Mouse (Mus musculus) gastrocnemius, adult 2 months (tissue): Measurements from ENCODE around the gene Clec10a. TPM values are rescaled to one million over a fixed set of nuclear protein-coding genes. Genes with fewer than 3 reads are reported as not detected.

ENCODE experiments used
- DNase-seq: peaks from one replicate; pipeline ENCODE4 v3.0.0; 2022
- H3K27ac ChIP-seq: fragments of 200-600 bp; 2 replicates; pipeline ENCODE4 v1.8.1; 2022; ENCODE audit warnings: mild to moderate bottlenecking
- H3K4me3 ChIP-seq: fragments of 200-600 bp; 2 replicates; pipeline ENCODE4 v1.8.1; 2022; ENCODE audit warnings: mild to moderate bottlenecking, moderate library complexity
- CTCF ChIP-seq: fragments of 200-600 bp; IDR thresholded peaks from 2 replicates; pipeline ENCODE4 v1.8.1; 2022; ENCODE audit warnings: antibody characterized with exemption, mild to moderate bottlenecking, moderate library complexity
- intact Hi-C: fragments of 180-260 bp; cut with DNase I; formaldehyde crosslinking; loops from one replicate; pipeline ENCODE4 v1.15.1; 2025
- total RNA-seq, 2 experiments: library from RNA; stranded (reverse); gene quantifications; 2 replicates each; pipeline ENCODE4 v1.2.3; 2021

The Clec10a gene
- total RNA-seq, 2 experiments from 2014 or later, result 2.1 to 2.7 TPM

GRCm38 (mm10) chr11:70193354-70194285, 37.6 kb downstream of the Clec10a start:
- intact Hi-C loops, result no loop called here
- TF ChIP-seq CTCF, result no peak
- no peak overlapping the region for H3K4me3 ChIP-seq
- DNase-seq, result no peak
- H3K27ac ChIP-seq, result no peak overlapping the region

DNA sequence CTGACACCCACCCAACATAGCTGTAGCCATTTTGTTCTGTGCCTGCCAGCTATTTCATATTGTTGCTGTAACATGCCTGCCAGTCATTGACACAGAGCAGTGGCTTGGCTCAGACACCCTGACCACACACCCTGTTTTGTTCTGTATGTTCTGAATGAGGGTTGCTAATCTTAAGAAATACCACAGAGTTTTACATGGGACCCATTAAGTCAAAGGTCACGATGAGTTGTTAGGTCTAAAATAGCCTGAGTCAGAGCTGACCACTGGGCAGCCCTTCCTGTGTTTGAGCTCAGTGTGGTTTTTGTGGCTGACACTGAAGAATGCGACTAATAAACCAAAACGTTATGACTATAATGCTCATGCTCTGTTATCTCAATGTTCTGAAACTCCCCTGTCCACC, 42.3 kb downstream of the Clec10a start:
- no peak for DNase-seq
- Histone ChIP-seq H3K27ac (no peak overlapping the region), H3K4me3 (no peak overlapping the region)
- intact Hi-C loops, result no loop called here
- TF ChIP-seq CTCF, result no peak

DNA sequence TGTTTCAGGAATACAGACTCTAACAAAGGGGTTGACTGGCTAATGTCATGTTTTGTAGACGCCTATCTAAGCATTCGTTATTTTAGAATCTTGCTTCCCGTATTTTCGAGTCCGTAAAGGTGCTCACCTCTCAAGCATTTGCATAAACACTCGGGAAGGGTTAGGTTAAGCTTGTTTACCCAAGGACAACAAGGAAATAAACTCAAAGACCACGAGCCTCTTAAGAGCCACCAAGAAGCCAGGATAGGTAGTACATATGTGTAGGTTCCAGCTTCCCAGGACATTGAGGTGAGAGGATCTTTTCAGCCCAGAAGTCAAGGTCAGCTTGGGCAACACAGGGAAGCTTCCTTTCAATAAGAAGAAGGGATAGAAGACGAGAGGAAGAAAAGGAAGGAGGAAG, 43.1 kb downstream of the Clec10a start:
- TF ChIP-seq CTCF, result no peak
- intact Hi-C loops, result no loop called here

GRCm38 (mm10) chr11:70200036-70200608, 44.1 kb downstream of the Clec10a start:
- DNase-seq, result no peak
- intact Hi-C loops, result no loop called here
- TF ChIP-seq CTCF, result no peak
- Histone ChIP-seq H3K4me3 (no peak overlapping the region), H3K27ac (peak overlapping the region; percentile 75)

More for the DNA sequence above, 43.1 kb downstream of the Clec10a start:
- Histone ChIP-seq H3K27ac (peak overlapping the region; percentile 8; the same call in 1 of the 2 replicates), H3K4me3 (no peak overlapping the region)
- DNase-seq, result no peak

GRCm38 (mm10) chr11:70201691-70202090, 45.7 kb downstream of the Clec10a start:
- Histone ChIP-seq H3K4me3 (no peak overlapping the region), H3K27ac (peak overlapping the region; percentile 35; the same call in 1 of the 2 replicates)
- intact Hi-C loops, result no loop called here
- TF ChIP-seq CTCF, result peak; percentile 96
- DNase-seq, result peak; percentile 88

GRCm38 (mm10) chr11:70206801-70207200, 50.8 kb downstream of the Clec10a start:
- DNase-seq, result no peak
- Histone ChIP-seq H3K4me3 (no peak overlapping the region), H3K27ac (no peak overlapping the region)
- intact Hi-C loops, result no loop called here
- no peak for TF ChIP-seq CTCF

DNA sequence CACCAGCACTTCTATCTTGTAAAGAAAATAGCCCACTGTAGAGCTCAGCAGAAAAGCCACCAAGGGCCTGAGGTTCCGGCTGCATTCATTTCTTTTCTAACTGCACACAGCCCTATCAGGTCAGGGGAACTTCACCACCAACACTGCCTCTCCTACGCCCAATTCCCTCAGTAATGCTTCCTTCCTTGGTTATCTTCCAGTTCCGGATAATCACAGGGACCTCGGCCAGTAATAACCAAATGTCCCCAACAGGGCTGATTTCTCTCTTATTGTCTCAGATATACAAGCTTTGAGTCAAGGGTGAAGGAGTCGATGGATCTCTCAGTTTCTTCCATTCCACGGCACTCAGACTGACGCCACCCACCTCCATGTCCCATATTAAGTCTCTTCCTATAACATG, 51.3 kb downstream of the Clec10a start:
- intact Hi-C loops, result no loop called here
- no peak for DNase-seq

GRCm38 (mm10) chr11:70208778-70209388, 52.9 kb downstream of the Clec10a start:
- no peak overlapping the region for H3K27ac ChIP-seq
- DNase-seq, result peak; percentile 6
- TF ChIP-seq CTCF, result no peak
- no peak overlapping the region for H3K4me3 ChIP-seq
- intact Hi-C loops, result no loop called here

More for the DNA sequence above, 51.3 kb downstream of the Clec10a start:
- no peak overlapping the region for H3K27ac ChIP-seq
- no peak for TF ChIP-seq CTCF
- no peak overlapping the region for H3K4me3 ChIP-seq

DNA sequence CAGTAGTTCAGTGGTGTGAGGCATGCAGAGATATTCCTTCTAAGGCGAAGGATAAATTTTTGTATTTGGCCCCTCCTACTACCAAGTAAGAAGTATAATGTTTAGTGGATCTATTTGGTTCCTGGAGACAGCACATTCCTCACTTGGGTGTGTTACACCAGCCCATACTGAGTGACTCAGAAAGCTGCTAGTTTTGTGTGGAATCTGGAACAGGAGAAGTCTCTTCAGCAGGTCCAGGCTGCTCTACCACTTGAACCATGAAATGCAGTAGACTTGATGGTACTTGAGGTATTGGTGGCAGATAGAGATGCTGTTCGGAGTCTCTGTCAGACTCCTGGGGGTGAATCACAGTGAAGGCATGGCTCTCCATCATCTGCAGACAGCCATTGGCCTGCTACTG, 54.7 kb downstream of the Clec10a start:
- Histone ChIP-seq H3K4me3 (no peak overlapping the region), H3K27ac (no peak overlapping the region)
- no peak for TF ChIP-seq CTCF
- intact Hi-C loops, result no loop called here
- peak; percentile 6 for DNase-seq

DNA sequence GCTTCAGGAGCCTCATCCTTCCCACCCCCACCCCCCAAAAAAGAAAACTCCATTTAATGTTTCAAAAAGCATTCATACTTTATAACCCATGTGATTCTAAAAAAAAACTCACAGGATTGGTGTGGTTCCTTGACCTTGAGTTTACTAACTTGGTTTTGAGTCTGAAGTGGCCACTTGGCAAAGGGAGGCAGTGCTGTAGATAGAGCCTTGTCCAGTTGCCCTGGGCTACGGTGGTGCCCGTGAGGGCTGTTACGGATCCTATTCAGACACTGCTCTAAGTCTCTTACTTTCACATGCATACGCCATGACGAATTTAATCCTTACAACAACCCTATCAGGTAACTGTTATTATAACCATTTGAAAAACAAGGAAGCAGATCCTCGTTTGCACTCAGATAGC, 56.0 kb downstream of the Clec10a start:
- Histone ChIP-seq H3K27ac (no peak overlapping the region), H3K4me3 (no peak overlapping the region)
- no peak for TF ChIP-seq CTCF
- intact Hi-C loops, result loop anchor here (2.0 kb wide), 1 partner anchor 157 kb away; the partner anchor contains the start of gene Asgr1
- no peak for DNase-seq

DNA sequence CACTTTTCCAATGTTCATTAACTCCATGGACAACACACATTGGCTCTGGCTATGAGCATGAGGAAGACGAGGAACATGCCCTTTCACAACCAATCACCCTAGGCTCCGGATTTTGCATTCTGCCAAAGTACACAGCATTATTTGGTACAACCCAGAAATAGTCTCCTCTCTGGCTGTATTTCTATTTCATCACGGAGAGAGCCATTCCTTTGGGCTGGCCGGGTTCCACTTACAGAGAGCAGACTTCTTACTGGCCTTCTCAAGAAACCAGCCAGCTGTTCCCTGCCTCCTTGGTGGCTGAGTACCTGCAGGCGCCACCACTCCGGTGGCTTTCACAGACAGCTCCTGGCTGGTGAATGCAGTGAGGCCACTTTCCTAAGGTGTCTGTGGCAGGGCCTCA, 56.4 kb downstream of the Clec10a start, which contains the start of gene Slc16a11:
Gene Slc16a11 (plus strand): TSS at position 330 of the 400 bp plus-strand sequence.
- intact Hi-C loops, result loop anchor here (2.0 kb wide), 1 partner anchor 158 kb away; the partner anchor contains the start of gene Asgr1
- peak within 1 kb of the TSS; percentile 48; the same call in 1 of the 2 replicates for H3K27ac ChIP-seq
- H3K4me3 ChIP-seq, result peak within 1 kb of the TSS; percentile 67
- peak; percentile 42 for DNase-seq
- TF ChIP-seq CTCF, result no peak

GRCm38 (mm10) chr11:70212896-70213295, 56.9 kb downstream of the Clec10a start:
- H3K4me3 ChIP-seq, result no peak overlapping the region; the same call in 1 of the 2 replicates
- intact Hi-C loops, result loop anchor here (1.0 to 2.0 kb wide), 2 partner anchors 139 to 158 kb away; partner anchors contain the start of gene Asgr1
- TF ChIP-seq CTCF, result peak; percentile 74
- peak overlapping the region; percentile 48; the same call in 1 of the 2 replicates for H3K27ac ChIP-seq
- peak; percentile 58 for DNase-seq
